Mouse (Mus musculus): ENCODE results near the gene Gtf2h3.
"Not testable (repeated sequence)": the region's sequence is repeated elsewhere in the genome, so short reads cannot be mapped to it uniquely, and the experiment has no call there.

The Gtf2h3 gene

DNA sequence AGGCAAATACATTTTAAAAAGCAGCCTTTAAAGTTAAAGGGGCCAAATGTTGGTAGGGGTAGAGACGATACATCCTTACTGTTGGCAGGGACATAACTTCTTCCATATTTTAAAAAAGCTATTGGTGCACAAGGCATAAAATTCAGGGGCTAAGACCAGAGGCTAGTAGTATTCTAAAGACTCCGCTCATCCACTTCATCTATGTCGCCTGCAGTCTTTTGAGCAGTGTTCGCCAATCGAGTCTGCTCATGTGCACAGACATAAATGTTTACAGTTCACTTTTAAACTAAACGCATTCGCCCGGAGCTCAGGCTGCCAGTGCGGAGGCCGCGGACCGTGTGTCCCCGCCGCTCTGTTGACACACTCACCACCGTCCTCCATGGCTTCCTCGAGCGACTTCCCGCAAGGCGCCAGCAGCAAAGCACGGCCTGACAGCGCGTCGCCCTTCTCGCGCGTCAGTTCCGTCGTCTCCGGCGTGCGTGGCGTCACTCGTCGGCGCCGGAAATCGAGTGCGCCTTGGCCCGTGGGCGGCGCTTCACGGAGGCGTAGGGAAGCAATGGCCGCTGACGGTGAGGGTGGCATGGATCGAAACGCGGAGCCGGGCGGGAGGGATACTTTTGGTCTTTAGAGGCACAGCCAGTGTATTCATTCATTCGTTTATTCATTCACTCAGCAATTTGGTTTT is at the start of gene Gtf2h3, which contains the start of gene Eif2b1:
Gene Gtf2h3 (plus strand): TSS at position 508 of the 685 bp plus-strand sequence.
Gene Eif2b1 (minus strand): TSS at position 499 of the 685 bp plus-strand sequence.
- peak; percentile 94 for DNase-seq (ENCODE audit: low read depth, low spot score)

DNA sequence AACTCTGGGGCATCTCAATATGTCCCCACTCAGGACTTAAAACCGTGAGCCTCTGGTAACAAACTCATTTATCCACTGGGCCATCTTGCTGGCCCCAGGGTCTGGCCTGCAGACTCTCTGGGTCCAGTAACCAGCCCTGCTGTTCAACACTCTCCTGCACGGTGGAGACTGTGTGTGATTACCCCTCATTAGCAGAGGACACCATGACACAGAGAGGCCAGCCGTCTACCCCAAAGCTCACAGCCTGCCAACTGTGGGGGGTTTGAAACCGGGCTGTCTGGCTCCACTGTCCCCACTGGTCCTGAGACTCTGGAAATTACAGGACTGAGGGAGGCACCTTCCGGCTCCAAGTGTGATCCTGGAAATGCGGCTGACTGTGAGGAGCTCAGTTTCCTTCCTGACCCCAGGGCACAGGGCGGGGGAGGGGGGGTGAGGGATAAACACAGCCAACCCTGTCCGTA is 49.7 kb upstream of the Gtf2h3 start:
- DNase-seq (ENCODE audit: low read depth, low spot score): no peak

DNA sequence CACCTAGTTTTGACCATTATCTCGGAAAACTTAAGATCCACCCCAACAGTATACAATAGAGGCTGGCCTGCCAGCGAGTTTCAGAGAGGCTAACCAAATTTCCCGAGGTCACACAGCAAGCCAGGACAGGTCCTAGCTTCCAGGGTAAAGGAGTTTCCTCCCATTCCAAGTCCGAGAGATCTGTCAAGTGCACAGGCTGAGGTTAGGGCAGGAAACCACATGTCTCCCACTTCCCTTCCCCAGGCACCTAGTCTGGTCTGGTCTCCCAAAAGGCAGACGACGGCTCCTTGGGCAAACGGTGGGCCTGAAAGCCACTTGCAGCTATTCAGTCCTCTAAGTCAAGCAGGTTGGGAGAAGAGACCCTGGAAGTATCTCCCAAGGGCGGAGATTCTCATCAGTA is 49.2 kb upstream of the Gtf2h3 start:
- no peak for DNase-seq (ENCODE audit: low read depth, low spot score)

DNA sequence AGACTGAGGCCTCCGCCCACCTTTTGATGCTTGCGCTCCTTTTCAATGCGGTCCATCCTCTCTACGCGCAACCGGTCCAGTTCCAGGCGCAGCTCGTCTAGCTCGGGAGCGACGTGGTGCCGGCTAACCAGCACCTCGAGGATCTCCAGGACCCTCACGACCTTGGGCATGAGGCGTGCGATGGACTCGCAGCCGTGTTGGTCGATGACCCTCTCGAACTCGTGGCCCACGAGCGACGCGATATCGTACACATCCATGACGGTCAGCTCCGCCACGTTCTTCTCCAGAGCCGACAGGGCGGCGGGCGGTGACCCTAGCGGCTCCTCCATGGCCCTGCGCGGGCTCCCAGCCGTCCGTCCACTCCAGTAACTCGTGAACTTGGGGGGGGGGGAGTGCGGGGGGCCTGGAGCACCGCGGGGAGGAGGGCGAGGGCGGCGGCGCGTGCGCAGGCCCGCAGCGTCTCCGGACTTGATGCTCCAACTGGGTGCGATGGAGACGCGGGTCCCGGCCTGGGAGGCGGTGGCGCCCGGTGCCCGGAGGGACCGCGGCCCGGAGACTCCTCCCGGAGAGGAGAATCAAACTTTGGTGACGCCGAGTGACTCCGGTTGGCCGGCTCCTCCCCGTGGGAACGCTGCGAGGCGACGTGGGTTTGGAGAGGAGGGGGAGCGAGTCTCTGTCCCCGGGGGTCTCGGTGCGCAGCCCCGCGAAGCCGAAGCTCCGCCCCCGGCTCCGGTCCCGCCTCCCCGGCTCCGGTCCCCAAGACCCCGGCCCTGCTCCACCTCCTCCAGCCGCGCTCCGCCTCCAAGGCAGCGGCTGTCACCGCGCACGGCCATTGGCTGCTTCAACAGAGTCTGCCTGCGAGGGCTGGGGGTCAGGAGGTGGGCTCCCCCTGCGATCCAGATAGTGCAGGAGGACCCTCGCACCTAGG is 48.0 kb upstream of the Gtf2h3 start, which contains the start of gene Rilpl1:
Gene Rilpl1 (minus strand): TSS at position 737 of the 928 bp plus-strand sequence.
- DNase-seq (ENCODE audit: low read depth, low spot score): peak; percentile 51

DNA sequence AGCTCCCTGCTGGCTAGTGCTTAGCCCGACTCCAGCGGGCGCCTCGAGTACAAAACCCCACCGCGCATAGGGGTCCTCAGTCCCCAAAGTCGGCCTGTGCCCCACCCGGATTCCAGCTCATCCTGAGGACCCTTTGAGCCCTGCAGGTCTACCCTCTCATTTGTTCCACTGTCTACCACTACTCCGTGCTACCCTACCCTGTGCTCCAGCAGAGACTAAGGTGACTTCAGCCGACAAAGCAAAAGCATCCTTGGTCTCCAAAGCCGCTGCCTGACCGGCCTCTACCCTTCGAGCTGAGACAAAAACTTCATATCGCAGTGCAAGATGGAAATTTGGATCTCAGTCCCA is 47.4 kb upstream of the Gtf2h3 start:
- no peak for DNase-seq (ENCODE audit: low read depth, low spot score)

DNA sequence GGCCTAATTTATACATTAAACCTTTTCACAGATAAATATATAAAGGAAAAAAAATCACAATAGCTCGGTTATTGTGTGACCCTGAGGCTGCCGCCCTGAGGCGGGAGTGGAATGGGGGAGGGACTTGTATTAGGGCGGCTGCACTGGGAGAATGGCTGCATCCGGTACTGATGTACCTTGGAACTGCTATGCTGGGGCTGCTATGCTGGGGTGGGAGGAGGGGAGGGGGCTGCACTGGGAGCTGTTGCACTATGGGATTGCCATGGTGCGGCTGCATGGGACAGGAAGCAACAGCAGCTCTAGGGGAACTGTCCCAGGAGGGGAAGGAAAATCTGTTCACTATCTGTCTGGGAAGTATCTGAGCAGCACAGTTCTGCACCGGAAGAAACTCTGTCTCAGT is 46.5 kb upstream of the Gtf2h3 start:
- DNase-seq (ENCODE audit: low read depth, low spot score): no peak

DNA sequence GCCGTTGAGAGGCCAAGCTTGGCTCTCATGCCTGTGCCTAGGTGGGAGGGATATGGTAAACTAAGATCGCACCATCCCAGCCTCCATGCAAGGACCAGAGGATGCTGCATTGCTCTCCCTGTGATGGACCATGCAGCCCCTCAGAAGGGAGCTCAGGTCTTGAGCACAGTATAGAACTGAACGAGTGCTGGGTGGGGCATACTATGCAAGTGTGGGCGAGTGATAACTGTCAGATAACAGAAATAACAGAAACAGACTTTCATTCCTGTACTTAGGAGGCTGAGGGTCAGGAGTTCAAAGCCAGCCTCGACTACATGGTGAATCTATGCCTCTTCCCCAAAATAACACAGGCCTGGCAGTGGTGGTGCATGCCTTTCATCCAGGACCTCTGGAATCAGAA is 43.9 kb upstream of the Gtf2h3 start:
- no peak for DNase-seq (ENCODE audit: low read depth, low spot score)

DNA sequence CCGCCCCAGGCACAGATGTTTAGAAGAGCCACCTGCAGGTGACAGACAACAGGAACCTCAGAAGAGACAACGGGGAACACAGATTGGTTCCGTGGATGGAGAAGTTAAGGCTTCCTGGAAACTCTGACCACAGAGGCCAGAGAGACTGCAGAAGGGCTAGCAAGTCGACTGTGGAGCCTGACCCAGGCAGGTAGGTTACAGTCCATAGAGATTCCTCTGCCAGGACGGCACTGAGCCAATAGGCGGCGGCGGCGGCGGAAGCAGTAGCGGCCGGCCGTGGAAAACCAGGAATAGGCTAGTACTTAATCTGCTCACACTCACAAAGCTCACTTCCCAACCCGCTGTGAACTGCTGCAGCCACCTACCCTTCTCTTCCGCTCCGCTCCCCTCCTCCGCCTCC is 42.2 kb upstream of the Gtf2h3 start:
- no peak for DNase-seq (ENCODE audit: low read depth, low spot score)

DNA sequence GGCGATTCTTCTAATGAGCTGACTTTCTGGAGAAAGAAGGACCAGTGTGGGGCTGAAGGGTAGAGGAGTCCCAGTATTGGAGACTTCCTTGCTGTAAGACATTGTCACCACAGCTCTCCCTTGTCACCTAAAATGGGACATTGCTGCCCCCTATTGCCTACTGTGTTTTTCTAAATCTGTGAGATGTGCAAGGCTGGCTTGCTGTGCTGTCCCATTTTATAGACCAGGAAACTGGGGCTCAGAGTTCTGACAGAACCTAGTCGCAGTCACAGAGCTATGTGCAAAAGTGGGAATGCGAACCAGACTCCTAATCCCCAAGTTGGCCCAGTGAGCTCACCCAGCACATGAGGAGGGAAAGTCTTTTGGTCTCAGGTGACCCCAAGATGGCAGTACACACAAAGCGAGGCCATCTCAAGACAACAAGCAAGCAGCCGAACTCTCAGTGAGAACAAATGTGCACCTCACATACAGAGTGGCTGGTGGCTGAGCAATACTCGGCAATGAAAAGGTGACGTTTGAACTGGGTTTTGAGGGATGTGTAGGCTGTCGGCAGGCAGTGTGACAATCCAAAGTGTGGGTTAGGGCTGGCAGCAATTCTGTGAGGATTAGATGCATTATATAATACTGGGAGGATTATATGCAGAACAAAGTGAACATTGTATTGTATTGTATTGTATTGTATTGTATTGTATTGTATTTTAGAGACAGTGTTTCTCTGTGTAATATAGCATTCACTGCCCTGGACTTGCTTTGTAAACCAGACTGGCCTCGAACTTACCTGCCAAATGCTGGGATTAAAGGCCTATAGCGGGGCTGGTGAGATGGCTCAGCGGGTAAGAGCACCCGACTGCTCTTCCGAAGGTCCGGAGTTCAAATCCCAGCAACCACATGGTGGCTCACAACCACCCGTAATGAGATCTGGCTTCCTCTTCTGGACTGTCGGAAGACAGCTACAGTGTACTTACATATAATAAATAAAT is 39.8 kb upstream of the Gtf2h3 start:
- DNase-seq (ENCODE audit: low read depth, low spot score): no peak

DNA sequence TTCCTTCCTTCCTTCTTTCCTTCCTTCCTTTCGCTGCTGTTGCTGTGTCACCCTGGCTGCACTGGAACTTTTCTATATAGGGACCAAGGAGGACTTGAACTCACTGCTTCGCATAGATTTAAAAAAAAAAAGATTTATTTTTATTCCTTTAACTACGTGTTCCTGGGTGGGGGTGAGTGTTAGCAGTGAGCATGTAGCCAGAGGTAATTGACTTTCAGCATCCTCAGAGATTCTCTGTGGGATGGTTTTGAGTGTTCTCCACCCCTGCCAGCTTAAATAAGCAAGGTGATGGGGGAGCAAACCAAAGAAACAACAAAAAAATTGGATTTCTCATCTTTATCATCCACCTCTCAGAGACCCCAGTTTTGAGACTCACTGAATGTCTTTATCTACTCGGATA is 39.0 kb upstream of the Gtf2h3 start:
- DNase-seq (ENCODE audit: low read depth, low spot score): no peak

DNA sequence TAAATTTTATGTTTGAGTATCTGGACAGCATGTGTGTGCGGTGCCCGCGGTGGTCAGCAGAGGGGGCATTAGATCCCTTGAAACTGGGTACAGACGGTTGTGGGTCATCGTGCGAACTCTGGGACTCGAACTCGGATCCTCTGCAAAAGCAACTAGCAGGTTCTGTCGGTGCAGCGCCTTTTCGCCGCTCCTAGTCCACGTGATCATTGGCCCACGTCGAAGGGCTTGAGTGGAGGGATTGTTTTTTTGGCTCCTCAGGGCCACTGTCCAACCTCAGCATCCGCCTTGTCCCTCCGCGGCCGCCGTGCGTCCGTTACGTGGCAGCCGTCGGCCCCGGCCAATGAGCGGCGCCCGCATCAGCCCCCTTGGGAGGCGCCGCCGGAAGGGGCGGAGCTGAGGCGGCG is 38.6 kb upstream of the Gtf2h3 start, which contains the start of gene Tmed2:
Gene Tmed2 (plus strand): TSS at position 313 of the 404 bp plus-strand sequence.
- DNase-seq (ENCODE audit: low read depth, low spot score): peak; percentile 95

DNA sequence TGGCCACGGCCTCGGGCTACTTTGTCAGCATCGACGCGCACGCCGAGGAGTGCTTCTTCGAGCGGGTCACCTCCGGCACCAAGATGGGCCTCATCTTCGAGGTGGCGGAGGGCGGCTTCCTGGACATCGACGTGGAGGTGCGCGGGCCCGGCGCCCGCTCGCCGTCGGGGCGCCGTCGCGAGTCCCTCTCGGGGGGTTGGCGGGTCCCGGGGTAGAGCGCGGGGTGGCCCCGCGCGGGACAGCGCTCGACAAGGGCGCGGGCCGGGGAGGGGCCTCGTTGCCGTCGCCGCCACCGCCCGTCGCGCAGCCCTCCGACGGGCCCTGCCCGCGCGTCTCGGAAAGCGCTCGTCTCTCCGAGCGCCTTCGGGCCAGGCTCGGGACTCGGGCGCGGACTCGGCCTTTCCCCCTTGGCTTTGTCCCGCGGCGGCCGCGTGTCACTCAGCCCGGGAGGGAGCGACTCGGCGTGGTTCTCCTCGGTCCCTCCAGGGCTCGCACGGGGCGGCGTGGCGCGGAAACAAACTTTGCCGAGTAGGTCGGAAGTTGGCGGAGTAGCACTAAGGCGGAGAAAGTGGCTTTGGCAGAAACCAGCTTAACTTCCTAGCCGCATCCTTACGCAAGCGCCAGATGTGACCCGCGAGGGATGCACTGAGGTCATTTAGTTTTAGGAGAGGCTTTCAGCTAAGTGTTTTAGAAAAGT is 37.9 kb upstream of the Gtf2h3 start:
- peak; percentile 47 for DNase-seq (ENCODE audit: low read depth, low spot score)

DNA sequence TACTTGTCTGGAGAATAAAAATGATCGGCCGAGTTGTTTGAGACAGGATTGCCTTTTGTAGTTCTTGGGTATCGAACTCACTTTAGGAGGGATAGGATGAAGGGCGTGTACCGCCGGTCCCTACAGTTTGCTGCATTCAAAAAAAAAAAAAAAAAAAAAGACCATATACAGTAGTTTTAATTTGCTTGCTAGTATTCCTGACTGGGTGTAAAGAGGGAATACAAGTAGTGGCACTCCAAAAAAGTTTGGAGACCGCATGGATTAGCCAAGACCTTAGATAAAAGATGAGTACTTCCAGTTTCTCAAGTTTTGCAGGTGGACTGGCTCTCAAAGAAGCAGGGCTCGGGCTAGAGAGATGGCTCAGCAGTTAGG is 37.4 kb upstream of the Gtf2h3 start:
- DNase-seq (ENCODE audit: low read depth, low spot score): no peak

DNA sequence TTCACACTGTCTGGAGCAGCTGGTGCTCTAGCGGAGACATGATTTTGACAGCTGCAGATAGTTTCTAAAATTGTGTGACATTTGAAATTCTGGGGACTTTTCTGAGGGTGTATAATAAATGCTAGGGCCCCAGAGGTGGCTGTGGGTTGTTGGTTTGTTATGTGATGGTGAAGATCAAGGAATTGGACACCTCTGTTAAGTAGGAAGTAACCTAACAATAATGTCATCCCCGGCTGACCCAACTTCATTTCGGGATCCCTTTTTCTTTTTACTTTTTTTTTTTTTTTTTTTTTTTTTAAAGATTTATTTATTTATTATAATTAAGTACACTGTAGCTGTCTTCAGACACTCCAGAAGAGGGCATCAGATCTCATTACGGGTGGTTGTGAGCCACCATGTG is 28.2 kb upstream of the Gtf2h3 start:
- not testable (repeated sequence) for DNase-seq (ENCODE audit: low read depth, low spot score)

DNA sequence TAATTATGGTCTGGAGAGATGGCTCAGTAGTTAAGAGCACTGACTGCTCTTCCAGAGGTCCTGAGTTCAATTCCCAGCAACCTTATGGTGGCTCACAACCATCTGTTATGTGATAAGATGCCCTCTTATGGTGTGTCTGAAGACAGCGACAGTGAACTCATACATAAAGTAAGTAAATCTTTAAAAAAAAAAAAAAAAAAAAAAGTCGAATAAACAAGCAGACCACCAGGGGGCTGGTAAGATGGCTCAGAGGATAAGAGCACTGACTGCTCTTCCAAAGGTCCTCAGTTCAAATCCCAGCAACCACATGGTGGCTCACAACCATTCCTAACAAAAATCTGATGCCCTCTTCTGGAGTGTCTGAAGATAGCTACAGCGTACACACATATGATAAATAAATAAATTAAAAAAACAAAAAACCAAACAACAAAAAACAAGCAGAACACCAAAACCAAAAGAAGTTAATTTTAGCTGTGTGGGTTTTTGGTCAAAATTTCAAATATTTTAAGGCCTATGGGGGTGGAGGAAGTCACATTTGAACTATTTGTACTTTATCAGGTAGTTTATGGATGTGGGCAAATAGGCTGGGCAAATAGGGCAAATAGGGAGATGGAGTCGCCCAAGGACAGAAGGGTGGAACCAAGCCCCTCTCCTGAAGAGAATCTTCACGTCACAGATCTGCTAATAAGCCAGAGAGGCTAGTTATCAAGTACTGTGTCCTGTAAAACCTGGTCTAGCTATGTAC is 27.4 kb upstream of the Gtf2h3 start:
- not testable (repeated sequence) for DNase-seq (ENCODE audit: low read depth, low spot score)

DNA sequence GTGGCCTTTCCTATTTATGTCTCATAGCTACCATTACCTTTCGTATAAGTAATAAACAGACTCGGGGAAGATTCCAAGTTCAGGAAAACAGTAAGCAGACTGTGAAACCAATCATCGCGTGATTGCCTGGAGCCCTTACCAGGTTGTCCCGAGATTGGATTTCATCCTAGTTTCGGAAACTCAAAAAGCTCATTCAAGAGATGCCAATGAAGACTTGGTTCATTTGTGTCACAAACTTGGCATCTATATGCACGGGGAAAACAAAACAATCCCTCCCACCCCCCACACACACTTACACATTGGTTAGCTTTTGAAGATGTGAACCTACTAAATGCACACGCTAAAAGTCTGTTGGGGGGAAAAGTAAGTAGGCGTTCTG is 26.9 kb upstream of the Gtf2h3 start:
- no peak for DNase-seq (ENCODE audit: low read depth, low spot score)

DNA sequence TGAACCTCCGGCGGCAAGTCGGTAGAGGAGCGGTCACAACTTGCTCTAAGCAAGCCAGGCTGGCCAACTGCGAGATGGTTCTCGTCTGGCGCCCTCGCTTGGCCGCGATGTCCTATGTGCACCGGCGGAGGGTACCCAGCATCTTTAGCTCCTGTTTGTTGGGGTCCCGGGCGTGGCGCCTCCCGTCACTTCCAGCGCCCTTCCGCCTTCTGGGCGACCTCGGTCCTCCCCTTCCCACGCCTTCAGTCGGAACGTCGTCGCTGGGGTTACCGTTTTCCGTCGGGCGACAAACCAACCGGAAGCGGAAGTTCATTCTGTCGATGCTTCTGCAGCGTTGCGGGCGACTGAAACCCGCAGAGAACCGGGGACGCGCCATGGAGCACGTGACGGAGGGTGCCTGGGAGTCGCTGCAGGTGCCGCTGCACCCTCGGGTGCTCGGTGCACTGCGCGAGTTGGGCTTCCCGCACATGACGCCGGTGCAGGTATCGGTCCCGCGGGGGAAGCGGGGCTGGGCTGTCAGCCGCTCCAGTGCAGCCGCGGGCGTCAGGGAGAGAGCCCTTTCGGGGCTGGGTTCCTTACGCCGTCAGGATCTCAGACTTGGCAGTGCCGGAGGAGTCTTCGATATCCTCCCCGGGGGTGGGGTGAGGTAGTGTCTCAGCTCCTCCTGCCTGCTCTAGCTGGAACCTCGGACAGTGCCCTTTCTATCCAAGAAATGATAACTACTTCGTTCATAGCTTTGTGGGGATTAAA is 26.2 kb upstream of the Gtf2h3 start, which contains the start of gene Ddx55:
Gene Ddx55 (plus strand): TSS at position 307 of the 750 bp plus-strand sequence.
- peak; percentile 85 for DNase-seq (ENCODE audit: low read depth, low spot score)

DNA sequence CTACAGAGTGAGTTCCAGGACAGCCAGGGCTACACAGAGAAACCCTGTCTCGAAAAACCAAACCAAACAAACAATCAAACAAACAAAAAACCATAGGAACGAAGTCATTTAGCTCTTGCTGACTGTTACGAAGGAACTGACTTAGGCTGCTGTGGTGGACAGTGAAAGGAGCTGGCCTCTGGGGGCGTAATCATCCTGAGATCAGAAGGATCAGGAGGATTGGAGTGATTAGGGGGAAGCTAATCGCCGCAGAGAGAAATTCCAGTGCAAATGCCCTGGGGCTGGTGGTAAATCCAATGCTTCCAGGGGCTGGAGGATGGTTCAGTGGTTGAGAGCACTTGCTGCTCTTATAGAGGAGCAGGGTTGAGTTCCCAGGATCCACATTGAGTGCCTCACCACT is 25.3 kb upstream of the Gtf2h3 start:
- DNase-seq (ENCODE audit: low read depth, low spot score): no peak

DNA sequence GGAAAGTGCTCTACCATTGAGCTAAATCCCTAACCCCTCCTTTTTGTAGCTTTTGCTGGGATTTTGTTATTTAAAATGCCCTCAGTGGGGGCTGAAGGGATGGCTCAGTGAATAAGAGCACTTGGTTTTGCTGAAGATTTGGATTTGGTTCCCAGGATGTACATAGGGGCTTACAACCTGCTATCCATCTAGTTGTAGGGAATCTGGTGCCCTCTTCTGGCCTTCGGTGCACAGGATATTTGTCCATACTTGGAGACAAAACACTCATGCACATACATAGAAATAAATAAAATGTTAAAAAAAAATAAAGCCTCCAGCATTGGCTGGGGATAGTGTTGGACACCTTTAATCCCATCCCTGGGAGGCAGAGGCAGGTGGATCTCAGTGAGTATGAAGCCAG is 23.8 kb upstream of the Gtf2h3 start:
- DNase-seq (ENCODE audit: low read depth, low spot score): no peak

Data from retina, postnatal 7 days (tissue).